Comparison of ENCODE assay signal across 8 mouse cellular contexts in the genomic region with DNA sequence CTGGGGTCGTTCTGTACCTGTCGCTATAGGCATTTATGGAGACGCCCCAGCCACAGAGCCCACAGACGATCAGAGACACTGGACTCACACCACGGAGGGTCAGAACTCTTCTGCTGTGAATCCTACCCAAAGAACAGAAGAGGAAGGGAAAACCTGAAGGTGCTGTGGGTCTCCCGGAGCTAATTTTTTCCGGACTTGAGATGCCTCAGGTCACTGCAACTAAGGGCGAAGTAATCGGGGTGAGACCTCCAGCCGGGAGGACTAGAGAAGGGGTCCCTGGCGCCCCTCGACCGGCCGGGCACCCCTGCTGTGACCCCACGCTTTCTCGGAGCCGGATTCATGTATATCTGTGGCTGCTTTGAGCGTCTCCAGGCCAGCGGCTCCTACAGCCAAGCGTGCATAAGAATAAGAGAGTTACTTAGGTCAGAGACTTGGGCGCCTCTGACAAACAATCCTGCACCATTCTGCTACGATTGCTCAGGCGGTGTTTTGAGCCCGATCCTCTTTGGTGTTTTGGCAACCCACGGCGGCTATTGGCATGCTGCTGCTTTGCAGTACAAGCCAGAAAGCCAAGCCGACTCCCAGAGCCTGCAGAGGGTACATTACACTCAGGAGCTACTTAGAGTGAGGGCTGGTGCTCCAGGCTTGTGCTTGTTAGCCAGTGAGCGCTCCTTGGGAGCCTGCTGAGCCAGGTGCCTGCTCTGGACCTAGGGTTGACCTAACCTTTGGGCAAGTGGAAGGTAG. TPM values are rescaled to one million over a fixed set of nuclear protein-coding genes. Genes with fewer than 3 reads are reported as not detected.
DNase-seq lines count a peak whose midpoint lies in the region; ATAC-seq and TF ChIP-seq lines count a peak whose summit lies in the region.

No protein-coding gene starts in this region.

- H3K27ac ChIP-seq in spleen, adult 2 months (ENCODE audit: insufficient read depth, low read length), result no peak overlapping the region
- peak overlapping the region; percentile 51; the same call in 1 of the 2 replicates for H3K27ac ChIP-seq in hindbrain, postnatal 0 days
- no peak overlapping the region for H3K27ac ChIP-seq in midbrain, embryonic 13.5 days

- no peak for TF ChIP-seq POLR2A in spleen, adult 2 months (IDR thresholded peaks at IDR 0.05; ENCODE audit: low read depth, low read length)

- H3K4me1 ChIP-seq in spleen, adult 2 months (ENCODE audit: control insufficient read depth, insufficient read depth, insufficient read length), result peaks cover 4% of the 10 kb centered on the region; the same call in 1 of the 2 replicates
- H3K4me1 ChIP-seq in hindbrain, postnatal 0 days (ENCODE audit: insufficient read depth, low read length), result peaks cover 14% of the 10 kb centered on the region
- H3K4me1 ChIP-seq in midbrain, embryonic 13.5 days (replicated peaks), result peaks cover 26% of the 10 kb centered on the region

- no peak for TF ChIP-seq CTCF in spleen, adult 2 months (IDR thresholded peaks at IDR 0.05; ENCODE audit: extremely low read depth, insufficient read depth, insufficient read length, insufficient replicate concordance)
- no peak for TF ChIP-seq CTCF in hindbrain, postnatal 0 days (IDR thresholded peaks at IDR 0.05; ENCODE audit: low read depth)

- H3K4me3 ChIP-seq in spleen, adult 2 months (ENCODE audit: extremely low read depth, insufficient read depth, insufficient read length), result peak overlapping the region; percentile 58
- H3K4me3 ChIP-seq in hindbrain, postnatal 0 days (ENCODE audit: low read length), result peak overlapping the region; percentile 80
- H3K4me3 ChIP-seq in midbrain, embryonic 13.5 days (replicated peaks), result peak overlapping the region; percentile 91

- H3K27me3 ChIP-seq in spleen, adult 2 months (ENCODE audit: control insufficient read depth, insufficient read depth, low read length), result no peaks in the 10 kb centered on the region
- no peaks in the 10 kb centered on the region for H3K27me3 ChIP-seq in hindbrain, postnatal 0 days (ENCODE audit: insufficient read depth, low read length)
- H3K27me3 ChIP-seq in midbrain, embryonic 13.5 days, result no peaks in the 10 kb centered on the region

- H3K9ac ChIP-seq in hindbrain, postnatal 0 days (replicated peaks; ENCODE audit: low read length), result peak overlapping the region; percentile 57
- peak overlapping the region; percentile 82 for H3K9ac ChIP-seq in midbrain, embryonic 13.5 days (replicated peaks)

- peak overlapping the region; percentile 99 for H3K4me2 ChIP-seq in hindbrain, postnatal 0 days (ENCODE audit: low read depth, low read length)
- peak overlapping the region; percentile 99 for H3K4me2 ChIP-seq in midbrain, embryonic 13.5 days (replicated peaks)

- no peaks in the 10 kb centered on the region for H3K9me3 ChIP-seq in hindbrain, postnatal 0 days (ENCODE audit: low read length)
- H3K9me3 ChIP-seq in midbrain, embryonic 13.5 days, result no peaks in the 10 kb centered on the region

- DNase-seq in adrenal gland, postnatal 10 days, result peak; percentile 55
- DNase-seq in adrenal gland, adult 8-10 months, result no peak
- DNase-seq in spleen, adult 2 months (ENCODE audit: low read depth in 1 of 2, low spot score in 2 of 2), result no peak
- DNase-seq in spleen, adult 18-20 months, result no peak
- no peak for DNase-seq in hindbrain, postnatal 0 days (ENCODE audit: low spot score)
- DNase-seq in embryo, embryonic 10.5 days (ENCODE audit: low spot score), result no peak

- 0 out of 2 replicates have a peak, but pooled peaks have one; percentile 6 for ATAC-seq in hindbrain, postnatal 0 days
- peak; percentile 17 for ATAC-seq in midbrain, embryonic 13.5 days
- no peak for ATAC-seq in monocyte, adult 5-6 weeks (replicated peaks; ENCODE audit: insufficient number of reproducible peaks, low FRiP score, low TSS enrichment, poor library complexity, severe bottlenecking)

- H3K36me3 ChIP-seq in spleen, adult 2 months (ENCODE audit: control insufficient read depth, insufficient read depth, low read length), result no peaks in the 10 kb centered on the region; the same call in 1 of the 2 replicates
- no peaks in the 10 kb centered on the region; the same call in 1 of the 2 replicates for H3K36me3 ChIP-seq in hindbrain, postnatal 0 days (ENCODE audit: insufficient read depth, low read length)
- H3K36me3 ChIP-seq in midbrain, embryonic 13.5 days, result peaks cover 10% of the 10 kb centered on the region

- WGBS in spleen, adult 2 months, result 3% methylated on average over 28 of the region's 28 CpGs
- 2% methylated on average over 28 of the region's 28 CpGs for WGBS in hindbrain, postnatal 0 days
- 3% methylated on average over 28 of the region's 28 CpGs for WGBS in midbrain, embryonic 13.5 days

RNA-seq across cellular contexts. Expression of gene Atad3a, which starts 0.6 kb away (rescaled TPM):
- total RNA-seq in adrenal gland, postnatal 10 days (2021), result 100 to 1,000 TPM; 118 to 141 TPM
- total RNA-seq in adrenal gland, adult 8-10 months (2022), result 10 to 100 TPM; 69.5 to 90.1 (median 77.6) TPM
- polyA plus RNA-seq in spleen, adult 2 months (2012; rRNA removed), result 59.9 and 91.6 TPM in 2 replicates
- 65.7 and 83.4 TPM in 2 replicates for total RNA-seq in hindbrain, postnatal 0 days (2014; rRNA removed)
- 68.8 and 72.2 TPM in 2 replicates for polyA plus RNA-seq in hindbrain, postnatal 0 days (2015; fragmentation: Nextera tagmentation; extraction: Ambion mirVana)
- polyA plus RNA-seq in midbrain, embryonic 13.5 days (2015; fragmentation: Nextera tagmentation; extraction: Ambion mirVana), result 82.1 and 84.8 TPM in 2 replicates
- 24.8 to 30.3 TPM (median 26.4 TPM) in 3 replicates for total RNA-seq in monocyte, adult 5-6 weeks (2017)

RNA-seq across cellular contexts. Expression of gene Vwa1, which starts 13.0 kb away (rescaled TPM):
- total RNA-seq in adrenal gland, postnatal 10 days (2021), result 1 to 10 TPM; 6.6 to 7.9 TPM
- 1 to 10 TPM; 3.2 to 6.9 (median 4.7) TPM for total RNA-seq in adrenal gland, adult 8-10 months (2022)
- 21.5 and 24.3 TPM in 2 replicates for polyA plus RNA-seq in spleen, adult 2 months (2012; rRNA removed)
- 43.3 and 55.5 TPM in 2 replicates for total RNA-seq in hindbrain, postnatal 0 days (2014; rRNA removed)
- 27.8 and 29.4 TPM in 2 replicates for polyA plus RNA-seq in hindbrain, postnatal 0 days (2015; fragmentation: Nextera tagmentation; extraction: Ambion mirVana)
- polyA plus RNA-seq in midbrain, embryonic 13.5 days (2015; fragmentation: Nextera tagmentation; extraction: Ambion mirVana), result 18.7 and 20.9 TPM in 2 replicates
- total RNA-seq in monocyte, adult 5-6 weeks (2017), result 0.49 to 1.3 TPM in 2 of 3 replicates, not detected in the other

RNA-seq across cellular contexts. Expression of gene Tmem88b, which starts 24.1 kb away (rescaled TPM):
- total RNA-seq in adrenal gland, postnatal 10 days (2021), result 1 to 10 TPM in 1 of 2 experiments, under 1 TPM in 1; 0.54 to 1.4 TPM
- 1 to 10 TPM in 1 of 4 experiments, under 1 TPM in 3; 0.17 to 1.0 (median 0.62) TPM for total RNA-seq in adrenal gland, adult 8-10 months (2022)
- 0.06 and 0.16 TPM in 2 replicates for polyA plus RNA-seq in spleen, adult 2 months (2012; rRNA removed)
- total RNA-seq in hindbrain, postnatal 0 days (2014; rRNA removed), result 0.86 and 2.3 TPM in 2 replicates
- polyA plus RNA-seq in hindbrain, postnatal 0 days (2015; fragmentation: Nextera tagmentation; extraction: Ambion mirVana), result 1.0 and 1.2 TPM in 2 replicates
- 0.40 and 0.58 TPM in 2 replicates for polyA plus RNA-seq in midbrain, embryonic 13.5 days (2015; fragmentation: Nextera tagmentation; extraction: Ambion mirVana)
- not detected in 3 replicates for total RNA-seq in monocyte, adult 5-6 weeks (2017)

RNA-seq across cellular contexts. Expression of gene Tmem240, which starts 26.9 kb away (rescaled TPM):
- 1 to 10 TPM in 1 of 2 experiments, under 1 TPM in 1; 0.81 to 1.4 TPM for total RNA-seq in adrenal gland, postnatal 10 days (2021)
- 1 to 10 TPM in 3 of 4 experiments, under 1 TPM in 1; 0.90 to 1.2 (median 1.1) TPM for total RNA-seq in adrenal gland, adult 8-10 months (2022)
- polyA plus RNA-seq in spleen, adult 2 months (2012; rRNA removed), result 1.6 and 1.9 TPM in 2 replicates
- 73.3 and 82.2 TPM in 2 replicates for total RNA-seq in hindbrain, postnatal 0 days (2014; rRNA removed)
- 31.0 and 33.6 TPM in 2 replicates for polyA plus RNA-seq in hindbrain, postnatal 0 days (2015; fragmentation: Nextera tagmentation; extraction: Ambion mirVana)
- 8.6 and 10.1 TPM in 2 replicates for polyA plus RNA-seq in midbrain, embryonic 13.5 days (2015; fragmentation: Nextera tagmentation; extraction: Ambion mirVana)
- 0.10 to 0.86 TPM in 2 of 3 replicates, not detected in the other for total RNA-seq in monocyte, adult 5-6 weeks (2017)

RNA-seq across cellular contexts. Expression of gene Ankrd65, which starts 28.7 kb away (rescaled TPM):
- total RNA-seq in adrenal gland, postnatal 10 days (2021), result not detected
- not detected for total RNA-seq in adrenal gland, adult 8-10 months (2022)
- polyA plus RNA-seq in spleen, adult 2 months (2012; rRNA removed), result 0.25 and 0.49 TPM in 2 replicates
- total RNA-seq in hindbrain, postnatal 0 days (2014; rRNA removed), result not detected in 2 replicates
- polyA plus RNA-seq in hindbrain, postnatal 0 days (2015; fragmentation: Nextera tagmentation; extraction: Ambion mirVana), result not detected in 2 replicates
- not detected in 2 replicates for polyA plus RNA-seq in midbrain, embryonic 13.5 days (2015; fragmentation: Nextera tagmentation; extraction: Ambion mirVana)
- not detected in 3 replicates for total RNA-seq in monocyte, adult 5-6 weeks (2017)
